Mouse (Mus musculus) stomach, postnatal 0 days (tissue): ENCODE measurements at regions not wholly inside any gene's neighbourhood (a gene's known extent, or its start where the extent isn't known, plus 50 kb on each side); places are given as distances from the start of the nearest gene placed in this dataset.

ENCODE experiments used
- CTCF ChIP-seq: IDR thresholded peaks from 2 replicates; pipeline ENCODE4 v1.5.1; 2016; ENCODE audit warnings: antibody characterized with exemption, low read depth, mild to moderate bottlenecking, moderate library complexity
- EP300 ChIP-seq: optimal IDR thresholded peaks from 2 replicates; pipeline ENCODE3; 2016; ENCODE audit warnings: antibody characterized with exemption

GRCm38 (mm10) chr16:29718965-29719364 is 139.8 kb downstream of the Opa1 start:
- no peak for TF ChIP-seq CTCF
- TF ChIP-seq EP300 = no peak
